Mouse (Mus musculus): ENCODE results near the gene Adgrf1.
"Not testable (repeated sequence)": the region's sequence is repeated elsewhere in the genome, so short reads cannot be mapped to it uniquely, and the experiment has no call there.

Adgrf1 gene

DNA sequence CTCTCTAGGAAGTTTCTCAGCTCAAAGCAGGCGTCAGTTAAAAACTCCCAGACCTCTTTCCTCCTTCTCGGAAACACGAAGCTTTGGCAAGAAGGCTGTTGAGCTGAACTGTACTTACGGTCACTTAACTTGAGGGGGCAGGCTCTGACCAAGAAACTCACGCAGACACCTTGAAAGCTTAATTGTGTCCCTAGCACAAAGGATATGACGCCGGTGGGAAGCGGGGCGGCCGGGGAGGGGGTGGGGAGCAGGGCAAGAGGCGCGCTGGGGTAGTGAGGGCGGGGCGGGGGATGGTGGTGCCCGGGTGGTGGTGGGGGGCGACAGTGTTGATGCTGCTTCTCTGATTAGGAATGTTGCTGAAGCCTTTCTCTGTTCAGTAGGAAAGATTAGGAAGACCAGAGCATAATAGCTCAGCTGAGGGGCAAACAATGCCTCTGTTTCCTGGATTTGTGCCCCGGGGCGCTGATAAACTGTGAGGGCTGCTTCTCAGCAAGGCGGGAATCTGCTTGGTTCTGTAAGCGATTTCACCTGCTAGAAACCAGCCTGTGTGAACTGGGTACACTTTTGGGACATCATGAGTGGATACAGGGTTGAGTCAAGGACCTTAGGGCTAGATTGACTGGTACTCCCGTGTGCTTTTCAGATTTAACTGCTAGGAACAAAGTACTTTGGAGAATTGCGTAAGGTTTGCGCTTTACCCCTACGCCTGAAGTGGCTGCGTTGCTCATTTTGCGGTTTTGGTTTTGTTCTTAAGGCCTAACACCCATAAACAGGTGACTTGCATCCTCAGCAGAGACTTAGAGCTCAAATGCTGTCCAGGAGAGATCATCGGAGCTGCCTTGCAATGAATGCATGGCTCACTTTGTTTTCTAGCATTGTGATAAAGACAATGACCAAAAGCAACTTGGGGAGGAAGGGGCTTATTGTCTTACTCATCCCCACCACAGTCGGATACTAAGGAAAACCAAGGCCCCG lies 56.9 kb downstream of the Adgrf1 start:
- no peaks in the 10 kb centered on the region for H3K36me3 ChIP-seq (ENCODE audit: control insufficient read depth, insufficient read depth, low read length, poor library complexity, severe bottlenecking)
- no peaks in the 10 kb centered on the region for H3K27me3 ChIP-seq (ENCODE audit: control insufficient read depth, insufficient read depth, low read length, poor library complexity, severe bottlenecking)
- peak; percentile 56 for DNase-seq (ENCODE audit: low read depth, low spot score)

DNA sequence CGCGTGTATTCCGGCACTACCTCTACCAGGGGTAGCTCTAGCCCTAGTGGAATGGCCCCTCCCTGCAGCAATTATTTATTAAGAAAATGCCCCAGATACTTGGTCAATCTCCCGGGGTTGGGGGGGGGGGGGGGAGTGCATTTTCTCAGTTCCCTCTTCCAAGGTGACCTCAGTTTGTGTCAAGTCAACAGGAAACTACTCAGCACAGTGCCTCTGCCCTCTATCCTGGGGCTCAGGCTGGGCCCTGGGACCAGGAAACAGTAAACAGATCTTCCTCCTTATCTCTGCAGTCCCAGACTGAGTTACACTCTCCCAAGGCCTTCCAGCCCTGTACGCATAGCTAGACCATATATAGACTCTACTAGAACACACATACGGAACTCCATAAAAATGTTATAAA lies 57.7 kb downstream of the Adgrf1 start:
- H3K36me3 ChIP-seq (ENCODE audit: control insufficient read depth, insufficient read depth, low read length, poor library complexity, severe bottlenecking) = no peaks in the 10 kb centered on the region
- no peaks in the 10 kb centered on the region for H3K27me3 ChIP-seq (ENCODE audit: control insufficient read depth, insufficient read depth, low read length, poor library complexity, severe bottlenecking)
- DNase-seq (ENCODE audit: low read depth, low spot score) = peak; percentile 10

DNA sequence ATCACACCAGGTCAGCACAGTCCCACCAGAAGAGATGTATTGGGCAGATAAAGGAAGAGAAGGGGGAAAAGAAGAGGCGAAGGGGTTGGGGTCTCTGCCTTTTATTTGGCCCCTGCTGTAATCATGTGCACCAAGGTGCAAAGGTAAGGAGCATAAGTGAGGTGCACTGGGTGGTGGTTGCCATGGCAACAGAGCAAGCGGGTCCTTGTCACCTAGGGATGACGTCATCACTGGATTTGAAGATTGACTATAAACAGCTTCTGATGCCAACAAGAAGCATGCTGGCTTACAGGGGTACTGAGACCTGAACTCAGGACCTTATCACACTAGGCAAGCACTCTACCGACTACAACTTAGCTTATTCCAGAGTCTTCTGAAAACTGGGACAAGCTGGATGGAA lies 59.1 kb downstream of the Adgrf1 start:
- Histone ChIP-seq H3K27me3 (ENCODE audit: control insufficient read depth, insufficient read depth, low read length, poor library complexity, severe bottlenecking) (no peaks in the 10 kb centered on the region), H3K36me3 (ENCODE audit: control insufficient read depth, insufficient read depth, low read length, poor library complexity, severe bottlenecking) (no peaks in the 10 kb centered on the region)
- DNase-seq (ENCODE audit: low read depth, low spot score) = no peak

DNA sequence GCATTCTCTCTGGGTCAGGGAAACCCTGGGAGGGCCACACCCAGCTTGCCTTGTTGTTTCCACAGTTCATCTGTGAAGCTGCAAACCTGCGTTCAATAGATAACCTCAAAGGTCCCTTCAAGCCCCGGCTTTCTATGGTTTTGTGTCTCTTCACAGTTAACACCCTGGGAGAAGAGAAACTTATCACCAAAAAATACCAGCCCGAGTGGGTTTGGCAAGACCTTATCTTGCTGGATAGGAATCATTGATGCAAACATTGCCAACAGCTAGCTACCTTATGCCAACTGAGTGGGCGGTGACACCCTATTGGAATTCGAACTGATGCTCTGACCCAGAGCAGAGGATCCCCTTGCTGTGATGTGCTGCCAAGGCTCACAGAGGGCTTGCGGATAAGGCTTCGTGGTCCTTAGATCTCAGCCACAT lies 59.6 kb downstream of the Adgrf1 start:
- Histone ChIP-seq H3K27me3 (ENCODE audit: control insufficient read depth, insufficient read depth, low read length, poor library complexity, severe bottlenecking) (no peaks in the 10 kb centered on the region), H3K36me3 (ENCODE audit: control insufficient read depth, insufficient read depth, low read length, poor library complexity, severe bottlenecking) (no peaks in the 10 kb centered on the region)
- no peak for DNase-seq (ENCODE audit: low read depth, low spot score)

DNA sequence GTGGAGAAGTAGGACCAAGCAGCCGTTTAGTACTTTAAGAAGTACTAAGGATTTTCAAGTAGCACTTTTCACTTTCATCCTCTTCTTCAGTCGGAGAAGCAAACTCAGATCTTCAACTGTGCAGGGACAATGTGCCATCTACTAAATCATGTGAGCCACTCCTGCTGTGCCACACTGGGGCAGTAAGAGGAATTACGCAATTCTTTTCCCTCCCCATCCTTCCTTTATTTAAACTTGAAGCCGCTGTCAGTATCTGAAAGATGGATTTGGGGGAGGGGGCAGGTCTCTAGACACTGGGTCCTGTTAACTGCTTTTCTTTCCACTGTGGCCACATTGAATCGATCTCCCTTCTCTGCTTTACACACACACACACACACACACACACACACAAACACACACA lies 62.6 kb downstream of the Adgrf1 start:
- no peaks in the 10 kb centered on the region for H3K36me3 ChIP-seq (ENCODE audit: control insufficient read depth, insufficient read depth, low read length, poor library complexity, severe bottlenecking)
- no peaks in the 10 kb centered on the region for H3K27me3 ChIP-seq (ENCODE audit: control insufficient read depth, insufficient read depth, low read length, poor library complexity, severe bottlenecking)
- no peak for DNase-seq (ENCODE audit: low read depth, low spot score)

DNA sequence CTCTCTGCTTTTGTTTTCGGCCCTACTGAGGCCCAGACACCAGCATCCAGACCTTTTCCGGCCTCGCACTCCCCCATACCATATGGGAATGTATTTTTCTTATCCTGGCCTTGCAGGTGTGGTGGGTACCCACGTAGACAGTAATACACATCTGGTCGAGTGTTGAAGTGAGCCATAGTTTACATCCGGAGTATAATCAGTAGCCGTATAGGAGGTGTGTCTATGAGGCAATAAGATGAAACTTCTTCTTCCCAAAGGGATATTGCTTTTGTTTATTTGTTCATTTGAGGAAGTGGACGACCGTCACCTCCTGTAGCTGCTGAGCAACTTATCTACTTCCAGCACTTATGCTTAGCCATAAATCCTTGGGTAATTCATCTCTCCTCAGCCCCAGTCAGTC lies 63.9 kb downstream of the Adgrf1 start:
- no peak for DNase-seq (ENCODE audit: low read depth, low spot score)
- H3K27me3 ChIP-seq (ENCODE audit: control insufficient read depth, insufficient read depth, low read length, poor library complexity, severe bottlenecking) = no peaks in the 10 kb centered on the region
- H3K36me3 ChIP-seq (ENCODE audit: control insufficient read depth, insufficient read depth, low read length, poor library complexity, severe bottlenecking) = no peaks in the 10 kb centered on the region

DNA sequence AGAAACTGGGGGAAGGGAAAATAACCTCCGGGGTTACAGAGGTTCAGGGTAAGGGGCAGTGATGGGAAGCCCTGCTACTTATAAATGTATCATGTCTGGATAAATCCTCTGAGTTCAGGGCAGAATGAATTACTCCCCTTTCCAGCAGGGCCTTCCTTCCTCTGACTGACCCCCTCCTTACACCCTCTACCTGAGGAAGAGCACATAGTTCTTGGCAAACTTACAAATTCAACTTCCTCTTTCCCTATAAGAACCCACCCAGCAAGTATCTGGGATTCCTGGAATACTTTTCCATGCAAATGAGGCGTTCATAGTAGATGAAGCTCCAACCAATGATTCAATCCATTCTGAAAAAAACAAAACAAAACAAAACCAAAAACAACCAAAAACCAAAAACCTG lies 67.5 kb downstream of the Adgrf1 start:
- no peaks in the 10 kb centered on the region for H3K36me3 ChIP-seq (ENCODE audit: control insufficient read depth, insufficient read depth, low read length, poor library complexity, severe bottlenecking)
- H3K27me3 ChIP-seq (ENCODE audit: control insufficient read depth, insufficient read depth, low read length, poor library complexity, severe bottlenecking) = no peaks in the 10 kb centered on the region
- DNase-seq (ENCODE audit: low read depth, low spot score) = no peak

DNA sequence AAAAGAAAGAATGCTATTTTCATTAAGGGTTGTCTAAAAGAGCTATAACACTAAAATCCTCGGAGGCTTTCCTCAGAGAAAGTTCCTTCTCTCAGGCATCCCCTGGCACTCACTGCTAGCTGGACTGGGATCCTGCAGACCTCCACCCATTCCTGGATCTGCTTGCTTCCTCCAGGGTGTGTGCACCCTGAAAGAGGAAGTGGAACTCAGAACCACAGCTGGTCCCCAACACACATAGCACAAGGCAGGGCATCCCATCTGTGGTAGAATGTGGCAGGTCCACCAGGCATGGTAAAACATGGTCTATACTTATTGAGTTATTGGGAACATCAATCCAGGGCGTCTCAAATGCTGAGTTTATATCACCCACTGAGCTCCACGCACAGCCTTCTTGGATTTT lies 68.2 kb downstream of the Adgrf1 start:
- peak; percentile 15 for DNase-seq (ENCODE audit: low read depth, low spot score)
- Histone ChIP-seq H3K36me3 (ENCODE audit: control insufficient read depth, insufficient read depth, low read length, poor library complexity, severe bottlenecking) (no peaks in the 10 kb centered on the region), H3K27me3 (ENCODE audit: control insufficient read depth, insufficient read depth, low read length, poor library complexity, severe bottlenecking) (no peaks in the 10 kb centered on the region)

DNA sequence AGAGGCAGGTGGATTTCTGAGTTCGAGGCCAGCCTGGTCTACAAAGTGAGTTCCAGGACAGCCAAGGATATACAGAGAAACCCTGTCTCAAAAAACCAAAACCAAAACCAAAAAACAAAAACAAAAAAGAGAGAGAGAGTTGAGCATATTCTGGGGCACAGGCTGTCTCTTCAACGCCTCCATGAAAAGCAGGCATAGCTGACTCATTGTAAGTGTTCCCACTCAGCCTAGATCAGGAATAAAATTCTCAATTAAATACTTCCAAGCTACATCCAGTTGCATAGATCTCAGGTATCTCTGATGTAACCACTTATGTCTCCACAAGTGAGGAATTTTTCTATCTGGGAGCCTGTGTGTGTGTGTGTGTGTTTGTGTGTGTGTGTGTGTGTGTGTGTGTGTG lies 76.4 kb downstream of the Adgrf1 start:
- not testable (repeated sequence) for H3K27me3 ChIP-seq (ENCODE audit: control insufficient read depth, insufficient read depth, low read length, poor library complexity, severe bottlenecking); DNase-seq (ENCODE audit: low read depth, low spot score); H3K36me3 ChIP-seq (ENCODE audit: control insufficient read depth, insufficient read depth, low read length, poor library complexity, severe bottlenecking)

DNA sequence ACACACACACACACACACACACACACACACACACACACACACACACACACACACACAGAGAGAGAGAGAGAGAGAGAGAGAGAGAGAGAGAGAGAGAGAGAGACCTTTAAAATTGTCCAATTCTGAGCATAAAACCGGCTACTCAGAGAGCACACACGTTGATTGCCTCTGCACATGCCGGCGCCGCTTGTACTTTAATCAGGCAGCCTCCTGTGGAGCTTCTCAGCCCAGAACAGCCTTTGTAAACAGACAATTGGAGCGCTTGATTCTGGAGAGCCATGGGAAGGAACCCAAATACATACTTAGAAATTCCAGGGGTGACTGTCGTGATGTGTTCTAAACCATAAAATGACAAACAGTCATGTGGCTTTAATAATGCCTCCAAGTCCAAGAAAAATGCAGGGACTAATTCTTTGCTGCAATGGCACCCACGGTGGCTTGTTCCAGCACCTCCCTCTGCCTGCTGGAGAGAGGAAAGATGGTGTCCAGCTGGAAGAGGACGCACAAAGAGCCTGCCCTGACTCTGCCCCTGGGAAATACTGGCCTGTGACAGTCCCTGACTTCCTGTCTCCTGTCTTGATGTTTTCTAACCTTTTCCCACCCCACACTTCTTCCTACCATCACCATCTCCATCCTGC lies 87.9 kb downstream of the Adgrf1 start:
- Histone ChIP-seq H3K36me3 (ENCODE audit: control insufficient read depth, insufficient read depth, low read length, poor library complexity, severe bottlenecking) (no peaks in the 10 kb centered on the region), H3K27me3 (ENCODE audit: control insufficient read depth, insufficient read depth, low read length, poor library complexity, severe bottlenecking) (no peaks in the 10 kb centered on the region; the same call in 1 of the 2 replicates)
- DNase-seq (ENCODE audit: low read depth, low spot score) = no peak

DNA sequence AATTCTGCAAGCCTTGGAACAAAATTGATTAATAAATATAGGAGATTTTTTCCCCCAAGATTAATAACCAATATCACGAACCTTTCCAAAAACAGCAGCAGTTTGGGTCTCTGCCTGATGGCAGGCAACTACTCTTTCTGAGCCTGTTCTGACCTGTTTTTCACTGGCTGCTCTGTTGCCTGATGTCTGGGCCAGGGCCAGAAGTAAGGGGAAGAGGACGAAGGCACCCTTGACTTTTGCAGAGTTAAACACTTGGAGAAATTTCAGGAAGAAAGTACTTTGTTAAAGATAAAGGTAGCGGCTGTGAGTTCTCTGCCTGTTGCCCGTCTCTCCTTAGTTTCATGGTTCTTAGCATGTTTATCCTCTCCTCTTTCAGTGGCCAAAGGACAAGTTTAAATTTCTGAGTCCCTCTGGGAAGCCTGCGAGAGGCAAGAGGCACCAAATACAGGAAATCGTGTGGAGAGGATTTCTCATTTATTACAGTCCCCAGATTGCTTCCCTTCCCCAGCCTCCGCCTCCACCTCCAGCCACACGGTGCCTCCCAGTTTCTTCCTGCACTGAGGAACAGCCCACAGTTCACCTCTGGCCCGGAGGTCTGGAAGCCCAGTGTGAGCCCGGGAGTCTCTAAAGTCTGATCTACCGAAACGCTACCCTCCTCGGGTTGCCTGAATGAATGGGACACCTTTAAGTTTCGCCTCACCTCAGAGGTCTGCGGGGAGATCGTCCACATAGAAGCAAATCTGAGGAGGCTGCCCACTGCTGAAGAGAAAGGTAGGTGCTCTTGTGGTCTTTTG lies 89.9 kb downstream of the Adgrf1 start, which contains the start of gene Adgrf5:
Adgrf5 (plus strand) TSS at position 626 of the 794 bp plus-strand sequence.
- Histone ChIP-seq H3K27me3 (ENCODE audit: control insufficient read depth, insufficient read depth, low read length, poor library complexity, severe bottlenecking) (no peaks in the 10 kb centered on the region; the same call in 1 of the 2 replicates), H3K36me3 (ENCODE audit: control insufficient read depth, insufficient read depth, low read length, poor library complexity, severe bottlenecking) (no peaks in the 10 kb centered on the region)
- no peak for DNase-seq (ENCODE audit: low read depth, low spot score)

DNA sequence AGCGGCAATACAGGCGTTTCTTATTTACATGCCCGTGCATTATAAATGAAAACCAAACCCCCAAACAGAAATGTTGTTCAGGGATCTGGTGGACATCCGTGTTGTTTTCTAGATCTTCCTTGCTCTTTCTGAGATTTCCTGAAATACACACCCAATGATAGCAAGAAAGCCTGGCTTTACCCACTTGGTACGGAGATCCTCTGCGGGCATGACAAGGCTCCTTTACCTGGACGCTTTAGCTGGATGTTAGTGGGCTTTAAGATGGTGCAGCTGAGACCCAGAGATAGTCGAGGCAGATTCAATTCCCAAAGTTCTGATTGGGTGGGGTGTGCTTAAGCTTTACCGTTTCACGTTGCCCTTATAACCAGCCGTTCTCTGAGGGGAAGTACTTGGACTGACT lies 90.9 kb downstream of the Adgrf1 start:
- no peak for DNase-seq (ENCODE audit: low read depth, low spot score)
- H3K36me3 ChIP-seq (ENCODE audit: control insufficient read depth, insufficient read depth, low read length, poor library complexity, severe bottlenecking) = no peaks in the 10 kb centered on the region
- no peaks in the 10 kb centered on the region; the same call in 1 of the 2 replicates for H3K27me3 ChIP-seq (ENCODE audit: control insufficient read depth, insufficient read depth, low read length, poor library complexity, severe bottlenecking)

DNA sequence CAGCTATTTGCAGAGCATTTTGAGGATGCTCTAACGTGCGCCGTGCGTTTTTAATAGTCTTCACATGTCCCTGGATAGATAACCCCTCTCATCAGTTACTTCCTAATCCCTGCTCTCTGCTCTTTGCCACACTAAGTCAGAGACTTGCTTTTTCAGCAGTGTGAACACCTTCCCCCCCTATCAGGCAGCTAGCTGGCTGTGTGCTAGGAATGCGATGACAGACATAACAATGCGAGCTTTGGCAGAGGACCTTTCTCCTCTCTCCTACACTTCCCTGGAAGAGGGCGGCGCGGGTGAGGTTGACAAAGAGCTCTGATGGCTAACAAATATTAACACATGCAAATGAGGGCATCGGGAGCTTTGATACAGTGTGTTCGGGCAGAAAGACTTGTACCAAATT lies 92.2 kb downstream of the Adgrf1 start:
- Histone ChIP-seq H3K36me3 (ENCODE audit: control insufficient read depth, insufficient read depth, low read length, poor library complexity, severe bottlenecking) (no peaks in the 10 kb centered on the region), H3K27me3 (ENCODE audit: control insufficient read depth, insufficient read depth, low read length, poor library complexity, severe bottlenecking) (no peaks in the 10 kb centered on the region; the same call in 1 of the 2 replicates)
- DNase-seq (ENCODE audit: low read depth, low spot score) = no peak

DNA sequence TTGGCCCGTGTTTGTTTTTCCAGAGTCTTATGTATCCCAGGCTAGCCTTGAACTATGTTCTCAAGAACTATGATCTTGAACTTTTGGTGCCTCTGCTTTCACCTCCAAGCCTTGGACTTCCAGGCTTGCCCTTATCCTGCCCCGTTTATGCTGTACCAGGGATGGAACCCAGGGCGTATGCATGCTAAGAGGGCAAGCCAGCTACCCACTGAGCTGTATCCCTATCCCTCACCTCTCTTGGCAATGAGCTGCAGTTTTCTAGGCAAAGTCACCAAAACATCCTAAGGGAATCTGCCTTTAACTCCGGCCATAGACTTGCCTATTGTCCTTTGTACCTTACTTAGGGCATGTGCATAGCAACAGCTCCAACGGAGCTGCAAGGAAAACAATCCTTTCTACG lies 92.8 kb downstream of the Adgrf1 start:
- H3K36me3 ChIP-seq (ENCODE audit: control insufficient read depth, insufficient read depth, low read length, poor library complexity, severe bottlenecking) = no peaks in the 10 kb centered on the region
- DNase-seq (ENCODE audit: low read depth, low spot score) = no peak
- H3K27me3 ChIP-seq (ENCODE audit: control insufficient read depth, insufficient read depth, low read length, poor library complexity, severe bottlenecking) = no peaks in the 10 kb centered on the region; the same call in 1 of the 2 replicates
